In genomic region chr9:98965084-98965483, GRCm38 (mm10) we compare ENCODE assay signal across 7 mouse cellular contexts. TPM values are rescaled to one million over a fixed set of nuclear protein-coding genes. Genes with fewer than 3 reads are reported as not detected.
DNase-seq lines count a peak whose midpoint lies in the region; ATAC-seq lines count a peak whose summit lies in the region.

No protein-coding gene starts in this region.

- WGBS in intestine, embryonic 15.5 days: 2% methylated on average over 18 of the region's 18 CpGs
- 1% methylated on average over 18 of the region's 18 CpGs for WGBS in neural tube, embryonic 13.5 days

- H3K9ac ChIP-seq in intestine, embryonic 15.5 days: no peak overlapping the region
- H3K9ac ChIP-seq in neural tube, embryonic 13.5 days: no peak overlapping the region

- intact Hi-C loops in left cerebral cortex, postnatal 4 days (cut with DNase I): no loop called here
- intact Hi-C loops in gastrocnemius, postnatal 14 days (cut with DNase I; ENCODE audit: low total_unique reads): loop anchor here (10.0 kb wide), 1 partner anchor 350 kb away; no protein-coding TSS in a partner anchor

- peaks cover 79% of the 10 kb centered on the region for H3K27me3 ChIP-seq in intestine, embryonic 15.5 days (replicated peaks)
- H3K27me3 ChIP-seq in neural tube, embryonic 13.5 days: peaks cover 99% of the 10 kb centered on the region

- no peak overlapping the region for H3K27ac ChIP-seq in intestine, embryonic 15.5 days
- no peak overlapping the region for H3K27ac ChIP-seq in neural tube, embryonic 13.5 days (replicated peaks)

- peak; percentile 77 for DNase-seq in left cerebral cortex, postnatal 4 days
- DNase-seq in left cerebral cortex, adult 9 months (ENCODE audit: low spot score in 2 of 2): no peak
- peak; percentile 67 for DNase-seq in ZHBTc4 (ENCODE audit: low read depth, low spot score)
- DNase-seq in embryo, embryonic 11 days: peak; percentile 75
- DNase-seq in gastrocnemius, postnatal 14 days: no peak

- H3K36me3 ChIP-seq in intestine, embryonic 15.5 days: no peaks in the 10 kb centered on the region
- no peaks in the 10 kb centered on the region for H3K36me3 ChIP-seq in neural tube, embryonic 13.5 days

- peak overlapping the region; percentile 34; the same call in 1 of the 2 replicates for H3K4me2 ChIP-seq in intestine, embryonic 15.5 days (replicated peaks)
- H3K4me2 ChIP-seq in neural tube, embryonic 13.5 days: 0 out of 2 replicates have a peak overlapping the region, but pooled peaks have one; percentile 6

- H3K4me3 ChIP-seq in intestine, embryonic 15.5 days (replicated peaks): no peak overlapping the region
- H3K4me3 ChIP-seq in neural tube, embryonic 13.5 days: no peak overlapping the region

- peak; percentile 51; the same call in 1 of the 2 replicates for ATAC-seq in intestine, embryonic 15.5 days
- ATAC-seq in neural tube, embryonic 13.5 days (ENCODE audit: low read depth): no peak

- H3K9me3 ChIP-seq in intestine, embryonic 15.5 days: no peaks in the 10 kb centered on the region
- H3K9me3 ChIP-seq in neural tube, embryonic 13.5 days: no peaks in the 10 kb centered on the region

- H3K4me1 ChIP-seq in intestine, embryonic 15.5 days (replicated peaks): no peaks in the 10 kb centered on the region
- no peaks in the 10 kb centered on the region; the same call in 1 of the 2 replicates for H3K4me1 ChIP-seq in neural tube, embryonic 13.5 days (replicated peaks)

RNA-seq across cellular contexts. Expression of gene Foxl2, which starts 10.0 kb away (rescaled TPM):
- total RNA-seq in left cerebral cortex, postnatal 4 days (2021): 1 to 10 TPM; 1.6 to 2.4 TPM
- not detected in 2 replicates for polyA plus RNA-seq in intestine, embryonic 15.5 days (2015; fragmentation: Nextera tagmentation; extraction: Ambion mirVana)
- 0.63 and 0.68 TPM in 2 replicates for polyA plus RNA-seq in neural tube, embryonic 13.5 days (2015; fragmentation: Nextera tagmentation; extraction: Ambion mirVana)
- not detected for total RNA-seq in gastrocnemius, postnatal 14 days (2021)

RNA-seq across cellular contexts. Expression of gene Faim, which starts 21.1 kb away (rescaled TPM):
- total RNA-seq in left cerebral cortex, postnatal 4 days (2021): 10 to 100 TPM; 41.6 to 43.9 TPM
- polyA plus RNA-seq in intestine, embryonic 15.5 days (2015; fragmentation: Nextera tagmentation; extraction: Ambion mirVana): 39.9 and 42.8 TPM in 2 replicates
- polyA plus RNA-seq in neural tube, embryonic 13.5 days (2015; fragmentation: Nextera tagmentation; extraction: Ambion mirVana): 106 and 127 TPM in 2 replicates
- 1 to 10 TPM; 4.0 to 4.5 TPM for total RNA-seq in gastrocnemius, postnatal 14 days (2021)

Comparison
In these comparisons a context has a peak if more than half of its experiments do, and no peak if none do; other contexts are left out.
1. DNase-seq: peak in left cerebral cortex, postnatal 4 days (single experiment), ZHBTc4 (single experiment) and embryo, embryonic 11 days (single experiment); none in left cerebral cortex, adult 9 months (0 of 2) and gastrocnemius, postnatal 14 days (single experiment).
2. RNA of gene Faim, which starts 21.1 kb away (total RNA-seq): 41.6 to 43.9 TPM in left cerebral cortex, postnatal 4 days; 4.0 to 4.5 TPM in gastrocnemius, postnatal 14 days; every median in the first group is over 4 times any median in the second.